Mouse (Mus musculus) CD4-positive naive resting alpha-beta T cell, adult 76 days (primary cell): ENCODE data around the gene Olfr617. TPM values are rescaled to one million over a fixed set of nuclear protein-coding genes. Genes with fewer than 3 reads are reported as not detected.

Experiments used
- total RNA-seq: library from RNA; stranded (reverse); gene quantifications from one replicate; pipeline ENCODE4 v1.2.4, GENCODE M21; 2023

Olfr617 gene
- total RNA-seq: not detected

DNA sequence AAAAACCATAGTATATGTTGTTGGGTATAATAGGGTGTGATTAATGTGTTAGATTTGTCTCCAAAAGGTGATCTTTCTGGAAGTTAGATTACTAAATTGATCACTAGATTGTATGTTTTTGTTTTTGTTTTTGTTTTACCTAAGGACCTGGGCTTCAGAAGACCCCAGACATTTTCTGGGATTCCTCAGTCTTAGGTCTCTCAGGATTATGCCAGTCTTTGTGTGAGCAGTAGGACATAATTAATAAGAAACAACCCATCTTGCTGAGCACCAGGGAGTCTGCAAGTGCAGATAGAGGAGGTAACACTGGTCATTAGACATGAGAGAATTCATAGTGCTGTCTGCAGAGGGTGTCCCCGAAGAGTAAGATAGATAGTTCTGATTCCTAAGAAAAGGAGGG is at the start of gene Olfr617:
Gene Olfr617, plus strand, starts transcription at position 301 of the 400 bp plus-strand sequence.

DNA sequence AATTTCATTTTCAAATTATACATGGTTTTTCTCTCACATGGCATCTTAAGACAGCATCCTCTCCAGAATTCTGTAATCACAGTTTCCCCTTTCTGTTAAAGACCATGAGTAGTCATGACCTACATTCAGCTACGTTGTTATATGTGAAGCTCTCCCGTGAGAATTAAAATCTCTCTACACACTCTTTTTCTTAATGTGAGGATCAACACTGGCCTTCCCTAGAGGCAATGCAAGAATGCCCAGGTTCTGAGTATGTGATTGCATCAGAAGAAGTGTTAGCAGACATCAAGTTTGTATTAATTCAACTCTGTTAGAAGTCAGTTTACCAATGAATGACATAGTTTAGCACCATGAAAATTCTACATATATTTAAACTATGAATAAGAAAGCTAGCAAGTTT is 30.2 kb upstream of the Olfr617 start, which contains the start of gene Olfr612:
Gene Olfr612, minus strand, starts transcription at position 101 of the 400 bp plus-strand sequence.

DNA sequence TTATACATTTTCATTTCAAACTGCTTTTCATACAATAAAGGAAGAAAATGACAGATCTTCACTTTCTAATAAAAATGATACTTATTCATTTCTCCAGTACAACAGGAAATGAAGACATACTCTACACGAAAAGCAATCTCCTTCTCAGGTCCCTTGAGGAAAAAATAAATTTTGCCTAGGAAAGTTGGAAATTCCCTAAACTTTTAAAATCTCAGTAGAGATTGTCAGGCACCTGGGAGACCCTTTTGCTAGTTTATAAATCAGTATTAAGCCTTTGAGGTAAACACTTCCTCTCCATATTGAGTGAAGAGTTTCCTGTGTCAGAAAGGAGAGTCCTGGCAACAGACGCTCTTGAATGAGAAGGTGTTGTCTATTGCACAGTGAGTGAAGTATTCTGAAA is 25.1 kb upstream of the Olfr617 start, which contains the start of gene Olfr613:
Gene Olfr613, plus strand, starts transcription at position 301 of the 400 bp plus-strand sequence.

DNA sequence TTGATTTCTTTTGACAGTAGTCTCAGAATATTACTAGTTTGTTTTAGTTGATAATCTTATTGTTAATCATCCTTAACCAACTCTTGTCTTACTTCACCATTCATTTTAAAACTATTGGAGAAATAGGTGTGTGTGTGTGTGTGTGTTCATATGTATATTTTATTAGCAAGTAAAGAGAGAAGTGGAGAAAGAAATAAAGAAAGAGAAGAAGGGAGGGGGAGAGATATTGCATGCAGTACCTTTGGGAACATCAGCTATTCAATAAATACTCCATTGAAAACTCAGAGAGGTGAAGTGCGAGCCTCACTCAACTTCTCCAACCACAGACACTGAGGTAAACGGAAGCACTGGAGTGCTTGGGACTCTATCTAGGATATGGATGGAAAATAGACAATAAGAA is 17.1 kb upstream of the Olfr617 start, which contains the start of gene Olfr615:
Gene Olfr615, plus strand, starts transcription at position 301 of the 400 bp plus-strand sequence.

DNA sequence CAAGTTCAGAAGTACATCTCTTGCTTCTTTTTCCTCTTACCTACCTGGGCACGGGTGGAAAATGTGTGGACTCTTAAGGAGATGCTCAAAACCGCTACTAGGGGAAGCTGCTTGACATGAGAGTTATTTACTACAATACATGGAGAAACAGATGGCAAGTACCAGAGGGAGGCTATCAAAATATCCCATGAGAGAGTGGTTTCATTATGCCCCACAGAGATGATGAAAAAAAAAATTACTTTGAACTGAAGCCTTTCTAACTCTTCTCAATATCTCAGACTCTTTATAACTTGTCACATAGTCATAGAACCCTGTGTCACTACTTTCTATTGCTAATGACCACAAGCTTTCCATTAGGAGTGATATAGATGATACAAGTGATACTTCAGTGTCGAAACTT is 3.8 kb upstream of the Olfr617 start, which contains the start of gene Olfr616:
Gene Olfr616, minus strand, starts transcription at position 101 of the 400 bp plus-strand sequence.

DNA sequence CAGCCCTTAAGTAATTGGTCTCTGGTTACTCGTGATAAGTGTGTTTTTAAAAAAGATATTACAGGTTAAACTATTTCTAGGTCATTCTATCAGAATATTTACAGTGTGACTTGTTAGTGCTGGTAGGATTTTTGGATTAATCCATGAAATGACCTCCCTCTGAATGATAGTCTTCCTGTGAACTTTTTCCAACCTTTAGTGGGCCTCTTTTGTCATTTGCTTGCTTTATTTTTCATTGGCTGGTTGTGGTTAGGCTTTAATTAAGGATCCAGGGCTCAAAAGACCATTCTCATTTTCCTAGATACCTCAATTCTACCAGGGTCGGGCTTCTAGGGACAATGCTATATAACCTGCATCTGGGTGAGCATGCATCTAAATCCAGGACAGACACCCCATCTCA is 16.9 kb downstream of the Olfr617 start, which contains the start of gene Olfr618:
Gene Olfr618, plus strand, starts transcription at position 301 of the 400 bp plus-strand sequence.

DNA sequence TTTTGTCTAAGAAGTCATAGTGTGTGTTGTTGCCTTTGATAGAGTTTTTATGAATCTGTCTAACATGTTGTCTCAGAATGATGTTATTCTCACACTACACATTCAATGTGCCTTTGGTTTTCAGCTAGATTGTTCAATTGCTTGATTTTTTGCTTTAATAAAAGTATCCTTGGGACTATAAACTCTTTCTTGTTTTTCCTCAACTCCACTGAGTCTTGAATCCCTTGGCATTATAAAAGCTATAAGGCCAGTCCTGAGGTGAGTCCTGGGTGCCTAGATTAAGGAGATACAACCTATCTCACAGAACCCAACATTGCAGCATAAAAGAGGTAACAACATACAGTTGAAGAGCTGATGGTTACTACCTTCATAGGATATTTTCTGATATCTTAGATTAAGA is 27.4 kb downstream of the Olfr617 start, which contains the start of gene Olfr619:
Gene Olfr619, plus strand, starts transcription at position 301 of the 400 bp plus-strand sequence.

DNA sequence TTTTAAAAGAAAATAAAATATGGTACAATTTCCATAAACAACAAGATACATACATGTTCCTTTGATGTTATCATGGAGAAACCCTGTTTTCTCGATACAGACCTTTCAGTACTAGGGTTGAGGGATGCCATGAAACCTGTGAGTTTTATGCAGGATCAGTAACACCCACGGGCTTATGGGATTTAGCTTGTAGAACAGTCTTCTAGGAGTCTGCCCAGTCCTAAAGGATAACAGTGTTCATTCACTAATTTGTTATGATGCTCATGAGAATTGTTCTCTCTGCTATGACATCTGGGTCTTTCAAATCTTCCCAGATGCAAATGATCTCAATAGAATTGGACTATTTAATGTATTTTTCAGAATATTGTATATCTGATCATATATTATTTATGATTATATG is 39.6 kb downstream of the Olfr617 start, which contains the start of gene Olfr620:
Gene Olfr620, minus strand, starts transcription at position 101 of the 400 bp plus-strand sequence.

Other genes starting within 250 kb of the Olfr617 start
- gene Olfr598, start 249.5 kb upstream of the Olfr617 start, total RNA-seq: not detected
- gene Olfr599, start 237.1 kb upstream of the Olfr617 start, total RNA-seq: not detected
- not detected for gene Olfr600, start 223.4 kb upstream of the Olfr617 start, total RNA-seq
- gene Olfr601, start 210.4 kb upstream of the Olfr617 start, total RNA-seq: not detected
- not detected for gene Olfr603, start 186.9 kb upstream of the Olfr617 start, total RNA-seq
- not detected for gene Usp17lc, start 158.0 kb upstream of the Olfr617 start, total RNA-seq
- not detected for gene Olfr605, start 127.6 kb upstream of the Olfr617 start, total RNA-seq
- gene Olfr606, start 124.0 kb upstream of the Olfr617 start, total RNA-seq: not detected
- not detected for gene Olfr607, start 108.9 kb upstream of the Olfr617 start, total RNA-seq
- gene Olfr608, start 103.2 kb upstream of the Olfr617 start, total RNA-seq: not detected
- gene Olfr609, start 75.0 kb upstream of the Olfr617 start, total RNA-seq: not detected
- not detected for gene Olfr610, start 60.9 kb upstream of the Olfr617 start, total RNA-seq
- gene Olfr611, start 52.2 kb upstream of the Olfr617 start, total RNA-seq: not detected
- gene Olfr612, start 30.3 kb upstream of the Olfr617 start, total RNA-seq: not detected
- gene Olfr613, start 25.0 kb upstream of the Olfr617 start, total RNA-seq: not detected
- not detected for gene Olfr615, start 17.0 kb upstream of the Olfr617 start, total RNA-seq
- not detected for gene Olfr616, start 3.9 kb upstream of the Olfr617 start, total RNA-seq
- gene Olfr618, start 17.0 kb downstream of the Olfr617 start, total RNA-seq: not detected
- gene Olfr619, start 27.5 kb downstream of the Olfr617 start, total RNA-seq: not detected
- gene Olfr620, start 39.5 kb downstream of the Olfr617 start, total RNA-seq: not detected
- gene Olfr622, start 69.6 kb downstream of the Olfr617 start, total RNA-seq: not detected
- not detected for gene Olfr623, start 90.6 kb downstream of the Olfr617 start, total RNA-seq
- gene Olfr624, start 98.1 kb downstream of the Olfr617 start, total RNA-seq: not detected
- gene Olfr625-ps1, start 109.7 kb downstream of the Olfr617 start, total RNA-seq: not detected
- gene Olfr243, start 141.6 kb downstream of the Olfr617 start, total RNA-seq: not detected
- gene Olfr628, start 157.3 kb downstream of the Olfr617 start, total RNA-seq: not detected
- not detected for gene Olfr629, start 171.9 kb downstream of the Olfr617 start, total RNA-seq
- gene Olfr630, start 184.3 kb downstream of the Olfr617 start, total RNA-seq: not detected
- not detected for gene Olfr69, start 198.5 kb downstream of the Olfr617 start, total RNA-seq
- gene Olfr68, start 206.6 kb downstream of the Olfr617 start, total RNA-seq: not detected
- not detected for gene Olfr67, start 218.8 kb downstream of the Olfr617 start, total RNA-seq
- 492 TPM for gene Hbb-bt, start 240.9 kb downstream of the Olfr617 start, total RNA-seq